Comparison of ENCODE assay signal across 10 mouse cellular contexts in the genomic region with DNA sequence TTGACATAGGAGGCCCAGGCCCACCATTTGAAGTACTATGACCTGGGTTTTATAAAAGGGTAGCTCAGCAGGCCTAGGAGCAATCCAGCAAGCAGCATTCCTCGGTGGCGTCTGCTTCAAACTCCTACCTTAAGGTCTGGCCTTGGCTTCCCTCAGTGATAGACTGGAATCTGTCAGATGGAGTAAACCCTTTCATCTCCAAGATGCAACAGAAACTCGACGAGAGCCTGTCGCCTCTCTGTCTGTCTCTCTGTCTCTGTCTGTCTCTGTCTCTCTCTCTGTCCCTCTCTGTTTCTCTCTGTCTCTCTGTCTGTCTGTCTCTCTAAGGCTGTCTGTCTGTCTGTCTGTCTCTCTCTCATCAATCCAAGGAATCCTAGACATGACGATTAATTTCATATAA. TPM values are rescaled to one million over a fixed set of nuclear protein-coding genes. Genes with fewer than 3 reads are reported as not detected.
"Had no signal": no experiment of that assay in that cellular context is flagged by ENCODE, and none has a peak within 500 bp of the region (broad histone marks: within the 10 kb centered on the region; RNA-seq: fewer than 3 reads in every experiment).

No protein-coding gene starts in this region.

RNA-seq across cellular contexts. Expression of gene Zfp978, which starts 42.4 kb away (rescaled TPM):
- polyA plus RNA-seq: liver, postnatal 0 days; lung, adult 2 months; lung, postnatal 0 days; macrophage; midbrain, embryonic 12.5 days; midbrain, embryonic 16.5 days; neural tube, embryonic 13.5 days; neural tube, embryonic 15.5 days; small intestine, adult 2 months; stomach, embryonic 16.5 days had no signal
